Comparison of ENCODE assay signal across 8 mouse cellular contexts in the genomic region with DNA sequence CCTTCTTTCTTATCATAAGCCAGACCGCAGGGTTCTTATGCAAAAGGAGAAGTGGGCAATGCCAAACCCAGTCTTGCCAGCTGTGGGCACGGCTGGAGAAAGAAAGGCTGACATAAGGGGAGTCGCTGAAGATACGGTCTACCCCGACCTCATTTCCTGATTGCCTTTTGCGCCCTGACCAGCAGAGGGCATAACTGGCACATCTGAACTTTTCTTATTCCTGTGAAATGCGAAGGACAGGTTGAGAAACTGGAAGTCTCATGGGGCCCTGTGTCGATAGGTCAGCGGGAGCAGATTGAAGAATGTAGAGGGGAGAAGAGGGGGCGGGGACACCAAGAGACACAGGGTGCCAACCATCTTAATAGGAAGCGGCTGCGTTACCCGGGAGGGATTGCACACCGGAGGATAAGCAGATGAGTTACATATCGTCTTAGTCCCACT.
DNase-seq lines count a peak whose midpoint lies in the region; ATAC-seq lines count a peak whose summit lies in the region.

No protein-coding gene starts in this region.

- H3K4me3 ChIP-seq in forebrain, embryonic 13.5 days = peak overlapping the region; percentile 33
- H3K4me3 ChIP-seq in liver, embryonic 15.5 days (replicated peaks) = peak overlapping the region; percentile 44
- H3K4me3 ChIP-seq in stomach, embryonic 16.5 days (replicated peaks; ENCODE audit: low read length) = peak overlapping the region; percentile 48

- 1% methylated on average over 15 of the region's 15 CpGs for WGBS in forebrain, embryonic 13.5 days
- WGBS in liver, embryonic 15.5 days (ENCODE audit: insufficient replicate concordance) = 2% methylated on average over 15 of the region's 15 CpGs
- 4% methylated on average over 15 of the region's 15 CpGs for WGBS in stomach, embryonic 16.5 days

- H3K4me2 ChIP-seq in forebrain, embryonic 13.5 days = peak overlapping the region; percentile 65
- H3K4me2 ChIP-seq in liver, embryonic 15.5 days = peak overlapping the region; percentile 72
- peak overlapping the region; percentile 88 for H3K4me2 ChIP-seq in stomach, embryonic 16.5 days (ENCODE audit: low read depth, low read length)

- H3K36me3 ChIP-seq in forebrain, embryonic 13.5 days (ENCODE audit: poor library complexity, severe bottlenecking) = no peaks in the 10 kb centered on the region
- H3K36me3 ChIP-seq in liver, embryonic 15.5 days (replicated peaks) = no peaks in the 10 kb centered on the region
- H3K36me3 ChIP-seq in stomach, embryonic 16.5 days (ENCODE audit: control insufficient read depth, insufficient read depth, low read length) = no peaks in the 10 kb centered on the region

- intact Hi-C loops in heart, postnatal 10 days (cut with DNase I) = no loop called here

- H3K27me3 ChIP-seq in forebrain, embryonic 13.5 days = peaks cover 9% of the 10 kb centered on the region
- H3K27me3 ChIP-seq in liver, embryonic 15.5 days = peaks cover 37% of the 10 kb centered on the region
- no peaks in the 10 kb centered on the region for H3K27me3 ChIP-seq in stomach, embryonic 16.5 days (ENCODE audit: control insufficient read depth, insufficient read depth, low read length)

- H3K4me1 ChIP-seq in forebrain, embryonic 13.5 days = peaks cover 29% of the 10 kb centered on the region
- H3K4me1 ChIP-seq in liver, embryonic 15.5 days (replicated peaks) = peaks cover 21% of the 10 kb centered on the region
- H3K4me1 ChIP-seq in stomach, embryonic 16.5 days (ENCODE audit: control insufficient read depth, insufficient read depth, low read length) = peaks cover 2% of the 10 kb centered on the region; the same call in 1 of the 2 replicates

- peak overlapping the region; percentile 57 for H3K9ac ChIP-seq in forebrain, embryonic 13.5 days
- H3K9ac ChIP-seq in liver, embryonic 15.5 days = no peak overlapping the region
- peak overlapping the region; percentile 62 for H3K9ac ChIP-seq in stomach, embryonic 16.5 days (ENCODE audit: low read length)

- peak; percentile 55 to 72 for DNase-seq in CD8-positive naive resting alpha-beta T cell, adult 2 months (ENCODE audit: low read depth in 2 of 2, low spot score in 2 of 2)
- peak; percentile 50 for DNase-seq in c-Kit-positive CD71-positive TER-119-negative erythroid progenitor cells, embryonic 14.5 days (ENCODE audit: low read depth)
- DNase-seq in heart, postnatal 10 days = peak; percentile 76 to 81
- DNase-seq in kidney, postnatal 4 days = peak; percentile 79 to 82
- DNase-seq in neural tube, embryonic 10.5 days (ENCODE audit: extremely low spot score, low spot score) = peak; percentile 78

- H3K27ac ChIP-seq in forebrain, embryonic 13.5 days = no peak overlapping the region
- no peak overlapping the region for H3K27ac ChIP-seq in liver, embryonic 15.5 days (replicated peaks)
- no peak overlapping the region for H3K27ac ChIP-seq in stomach, embryonic 16.5 days (ENCODE audit: low read length)

- peak; percentile 9; the same call in 1 of the 2 replicates for ATAC-seq in forebrain, embryonic 13.5 days
- no peak for ATAC-seq in liver, embryonic 15.5 days (ENCODE audit: insufficient read depth)
- ATAC-seq in stomach, embryonic 16.5 days (ENCODE audit: insufficient read depth, low FRiP score) = peak; percentile 34; the same call in 1 of the 2 replicates

- no peaks in the 10 kb centered on the region for H3K9me3 ChIP-seq in forebrain, embryonic 13.5 days (replicated peaks)
- H3K9me3 ChIP-seq in liver, embryonic 15.5 days (replicated peaks) = no peaks in the 10 kb centered on the region
- H3K9me3 ChIP-seq in stomach, embryonic 16.5 days (replicated peaks; ENCODE audit: control insufficient read depth, low read length) = no peaks in the 10 kb centered on the region
